Mouse (Mus musculus) left cerebral cortex, postnatal 14 days (tissue): Measurements from ENCODE around the gene Rnase1. TPM values are rescaled to one million over a fixed set of nuclear protein-coding genes. Genes with fewer than 3 reads are reported as not detected.

Experiments used
- DNase-seq, 2 experiments: peaks; one replicate each; pipeline ENCODE4 v3.0.0; 2021 to 2022; ENCODE audit warnings: low spot score in 2 of 2, mixed read lengths in 1 of 2
- intact Hi-C: fragments of 180-260 bp; cut with DNase I; formaldehyde crosslinking; loops from one replicate; pipeline ENCODE4 v1.15.1; 2025
- total RNA-seq, 2 experiments: library from RNA; stranded (reverse); gene quantifications; 2 replicates each; pipeline ENCODE4 v1.2.3; 2021

Gene Rnase1
- total RNA-seq, 2 experiments from 2014 or later: 0.48 TPM; not detected in 1

GRCm38 (mm10) chr14:51143287-51143686 lies 3.3 kb downstream of the Rnase1 start:
- DNase-seq: peak in 1 of 2 experiments; percentile 55
- intact Hi-C loops: no loop called here

GRCm38 (mm10) chr14:51142568-51142967 lies 4.0 kb downstream of the Rnase1 start:
- intact Hi-C loops: no loop called here
- no peak for DNase-seq

GRCm38 (mm10) chr14:51142119-51142518 lies 4.5 kb downstream of the Rnase1 start:
- intact Hi-C loops: no loop called here
- DNase-seq: no peak

- no peak for DNase-seq
- intact Hi-C loops: no loop called here
Observed at GRCm38 (mm10) chr14:51140342-51140741, 6.2 kb downstream of the Rnase1 start.

- intact Hi-C loops: no loop called here
- DNase-seq: no peak
Observed at GRCm38 (mm10) chr14:51132372-51132771, 14.2 kb downstream of the Rnase1 start.

- intact Hi-C loops: no loop called here
Observed at GRCm38 (mm10) chr14:51131086-51131815, 15.3 kb downstream of the Rnase1 start.

GRCm38 (mm10) chr14:51130315-51130940 lies 16.2 kb downstream of the Rnase1 start:
- intact Hi-C loops: no loop called here
- no peak for DNase-seq

More at GRCm38 (mm10) chr14:51131086-51131815, 15.3 kb downstream of the Rnase1 start:
- no peak for DNase-seq

GRCm38 (mm10) chr14:51129624-51129975 lies 17.0 kb downstream of the Rnase1 start:
- no peak for DNase-seq
- intact Hi-C loops: no loop called here

- DNase-seq: no peak
- intact Hi-C loops: no loop called here
Observed at GRCm38 (mm10) chr14:51128775-51129623, 17.6 kb downstream of the Rnase1 start.

GRCm38 (mm10) chr14:51127648-51128258 lies 18.8 kb downstream of the Rnase1 start:
- DNase-seq: no peak
- intact Hi-C loops: no loop called here

GRCm38 (mm10) chr14:51125684-51126083 lies 20.9 kb downstream of the Rnase1 start:
- DNase-seq: no peak
- intact Hi-C loops: no loop called here

GRCm38 (mm10) chr14:51113916-51114560 lies 32.5 kb downstream of the Rnase1 start, which contains the start of gene Eddm3b:
Eddm3b (plus strand) TSS chr14:51114426.
- DNase-seq: no peak
- intact Hi-C loops: no loop called here

GRCm38 (mm10) chr14:51113476-51113875 lies 33.1 kb downstream of the Rnase1 start:
- DNase-seq: no peak
- intact Hi-C loops: no loop called here

- intact Hi-C loops: no loop called here
- no peak for DNase-seq
Observed at GRCm38 (mm10) chr14:51111966-51112365, 34.6 kb downstream of the Rnase1 start.

GRCm38 (mm10) chr14:51106449-51106967 lies 40.1 kb downstream of the Rnase1 start:
- intact Hi-C loops: no loop called here

GRCm38 (mm10) chr14:51104366-51104765 lies 42.2 kb downstream of the Rnase1 start:
- DNase-seq: no peak
- intact Hi-C loops: loop anchor here (2.0 to 5.0 kb wide), 4 partner anchors 70 to 243 kb away; no protein-coding TSS in a partner anchor

More at GRCm38 (mm10) chr14:51106449-51106967, 40.1 kb downstream of the Rnase1 start:
- no peak for DNase-seq

- intact Hi-C loops: loop anchor here (5.0 kb wide), 3 partner anchors 139 to 244 kb away; no protein-coding TSS in a partner anchor
- peak in 1 of 2 experiments; percentile 78 for DNase-seq
Observed at GRCm38 (mm10) chr14:51103217-51103616, 43.4 kb downstream of the Rnase1 start.

GRCm38 (mm10) chr14:51101284-51101683 lies 45.3 kb downstream of the Rnase1 start:
- no peak for DNase-seq
- intact Hi-C loops: loop anchor here (5.0 kb wide), 3 partner anchors 141 to 246 kb away; no protein-coding TSS in a partner anchor

- intact Hi-C loops: loop anchor here (5.0 kb wide), 1 partner anchor 72 kb away; no protein-coding TSS in a partner anchor
- DNase-seq: no peak
Observed at GRCm38 (mm10) chr14:51098921-51099320, 47.7 kb downstream of the Rnase1 start.
